Mouse (Mus musculus): ENCODE data around the gene Aplp1.

- no peak for TF ChIP-seq CTCF (IDR thresholded peaks at IDR 0.05; ENCODE audit: low read depth)
- no peak for TF ChIP-seq EP300 (IDR thresholded peaks at IDR 0.05; ENCODE audit: low read depth)
Measured at GRCm38 (mm10) chr7:30429327-30429726, 16.0 kb downstream of the Aplp1 start.
